ENCODE assay signal across 8 mouse cellular contexts in the genomic region with DNA sequence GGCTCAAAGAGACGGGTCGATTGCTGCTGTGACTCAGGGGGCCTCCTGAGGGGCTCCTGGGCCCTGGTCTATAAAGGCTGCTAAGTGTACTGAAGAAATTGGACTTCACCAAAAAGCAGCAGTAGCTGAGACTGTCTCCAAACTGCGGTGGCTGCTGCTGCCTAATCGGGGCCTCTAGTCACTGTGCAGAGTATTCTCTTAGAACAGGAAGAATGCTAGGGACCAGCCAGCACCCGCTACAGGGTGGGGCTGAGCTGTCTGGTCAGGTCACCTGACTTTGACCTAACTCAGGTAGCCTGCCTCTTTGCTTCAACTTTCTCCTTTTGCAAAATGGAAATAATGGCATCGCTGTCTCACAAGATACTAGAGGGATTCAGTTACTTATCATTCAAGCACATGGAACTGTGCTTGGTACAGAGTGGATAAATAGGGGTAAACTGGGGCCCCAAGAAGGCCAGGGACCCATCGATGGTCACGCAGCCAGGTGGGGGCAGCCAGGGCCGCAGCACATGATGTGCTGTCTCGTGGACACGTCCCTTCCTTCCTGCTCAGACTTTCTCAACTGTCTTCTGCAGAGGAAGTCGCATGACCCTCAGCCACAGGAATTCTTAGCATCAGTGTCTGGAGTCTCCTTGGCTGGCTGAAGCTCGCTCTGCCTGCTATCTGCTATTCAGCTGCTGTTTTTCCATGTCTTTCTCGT. TPM values are rescaled to one million over a fixed set of nuclear protein-coding genes. Genes with fewer than 3 reads are reported as not detected.
DNase-seq lines count a peak whose midpoint lies in the region; ATAC-seq lines count a peak whose summit lies in the region.

No protein-coding gene starts in this region.

- peak; percentile 47; the same call in 1 of the 2 replicates for ATAC-seq in forebrain, embryonic 12.5 days (ENCODE audit: low FRiP score)
- no peak for ATAC-seq in forebrain, embryonic 14.5 days
- peak; percentile 37 for ATAC-seq in CD4-positive, CD25-positive, alpha-beta regulatory T cell, adult 4 months
- ATAC-seq in heart, embryonic 16.5 days (replicated peaks; ENCODE audit: extremely low read depth, insufficient read depth, low FRiP score): no peak

- peak overlapping the region; percentile 21; the same call in 1 of the 2 replicates for H3K27ac ChIP-seq in forebrain, embryonic 12.5 days
- no peak overlapping the region for H3K27ac ChIP-seq in forebrain, embryonic 14.5 days (ENCODE audit: low read depth, low read length)
- H3K27ac ChIP-seq in heart, embryonic 16.5 days (ENCODE audit: low read length): peak overlapping the region; percentile 45

- peaks cover 72% of the 10 kb centered on the region for H3K4me1 ChIP-seq in forebrain, embryonic 12.5 days
- peaks cover 38% of the 10 kb centered on the region for H3K4me1 ChIP-seq in forebrain, embryonic 14.5 days (ENCODE audit: control insufficient read depth, insufficient read depth, low read length)
- peaks cover 73% of the 10 kb centered on the region for H3K4me1 ChIP-seq in heart, embryonic 16.5 days (ENCODE audit: control insufficient read depth, insufficient read depth, low read length)

- no peak overlapping the region for H3K4me3 ChIP-seq in forebrain, embryonic 12.5 days (replicated peaks)
- H3K4me3 ChIP-seq in forebrain, embryonic 14.5 days (ENCODE audit: low read depth, low read length): no peak overlapping the region
- H3K4me3 ChIP-seq in heart, embryonic 16.5 days (ENCODE audit: low read length): no peak overlapping the region

- 66% methylated on average over 14 of the region's 14 CpGs for WGBS in forebrain, embryonic 12.5 days
- WGBS in forebrain, embryonic 14.5 days: 75% methylated on average over 14 of the region's 14 CpGs
- WGBS in heart, embryonic 16.5 days: 53% methylated on average over 14 of the region's 14 CpGs

- DNase-seq in forebrain, embryonic 14.5 days (ENCODE audit: low spot score): no peak
- peak; percentile 47 for DNase-seq in lung, postnatal 10 days
- no peak for DNase-seq in embryo, embryonic 10 days (ENCODE audit: low spot score)
- DNase-seq in right cerebral cortex, postnatal 36 days (ENCODE audit: low spot score in 2 of 2): no peak
- DNase-seq in layer of hippocampus, adult 8-10 months (ENCODE audit: low spot score in 2 of 2): no peak

- no peaks in the 10 kb centered on the region for H3K9me3 ChIP-seq in forebrain, embryonic 12.5 days
- no peaks in the 10 kb centered on the region for H3K9me3 ChIP-seq in forebrain, embryonic 14.5 days (replicated peaks; ENCODE audit: control insufficient read depth, low read length)
- H3K9me3 ChIP-seq in heart, embryonic 16.5 days (replicated peaks; ENCODE audit: control insufficient read depth, low read length): no peaks in the 10 kb centered on the region

- 0 out of 2 replicates have a peak, but pooled peaks cover 4% of the 10 kb centered on the region for H3K27me3 ChIP-seq in forebrain, embryonic 12.5 days
- H3K27me3 ChIP-seq in forebrain, embryonic 14.5 days (replicated peaks; ENCODE audit: control insufficient read depth, insufficient read depth, low read length): no peaks in the 10 kb centered on the region
- no peaks in the 10 kb centered on the region for H3K27me3 ChIP-seq in heart, embryonic 16.5 days (ENCODE audit: control insufficient read depth, insufficient read depth, low read length)

- H3K9ac ChIP-seq in forebrain, embryonic 12.5 days: no peak overlapping the region
- no peak overlapping the region for H3K9ac ChIP-seq in forebrain, embryonic 14.5 days (ENCODE audit: low read length)
- 0 out of 2 replicates have a peak overlapping the region, but pooled peaks have one; percentile 13 for H3K9ac ChIP-seq in heart, embryonic 16.5 days (ENCODE audit: low read length)

- H3K4me2 ChIP-seq in forebrain, embryonic 12.5 days: no peak overlapping the region
- no peak overlapping the region for H3K4me2 ChIP-seq in forebrain, embryonic 14.5 days (ENCODE audit: low read length)
- no peak overlapping the region for H3K4me2 ChIP-seq in heart, embryonic 16.5 days (ENCODE audit: low read depth, low read length)

- H3K36me3 ChIP-seq in forebrain, embryonic 12.5 days (replicated peaks): no peaks in the 10 kb centered on the region
- no peaks in the 10 kb centered on the region for H3K36me3 ChIP-seq in forebrain, embryonic 14.5 days (ENCODE audit: control insufficient read depth, insufficient read depth, low read length)
- H3K36me3 ChIP-seq in heart, embryonic 16.5 days (ENCODE audit: control insufficient read depth, insufficient read depth): no peaks in the 10 kb centered on the region

RNA-seq across cellular contexts. Expression of gene Nek6, which starts 24.2 kb away (rescaled TPM):
- 125 and 132 TPM in 2 replicates for polyA plus RNA-seq in forebrain, embryonic 12.5 days (2016; fragmentation: Nextera tagmentation; extraction: Ambion mirVana)
- polyA plus RNA-seq in forebrain, embryonic 14.5 days (2014; fragmentation: Nextera tagmentation; extraction: Ambion mirVana): 95.1 and 96.7 TPM in 2 replicates
- polyA plus RNA-seq in CD4-positive, CD25-positive, alpha-beta regulatory T cell, adult 4 months (2017; shearing (Covaris generic)): 1 to 10 TPM; 2.9 to 3.1 TPM
- 66.2 and 67.9 TPM in 2 replicates for polyA plus RNA-seq in heart, embryonic 16.5 days (2015; fragmentation: Nextera tagmentation; extraction: Ambion mirVana)
- total RNA-seq in layer of hippocampus, adult 8-10 months (2022): 10 to 100 TPM; 34.1 to 54.9 (median 44.9) TPM

Comparison
In these comparisons a context has a peak if more than half of its experiments do, and no peak if none do; other contexts are left out.
1. ATAC-seq: peak in forebrain, embryonic 12.5 days (single experiment) and CD4-positive, CD25-positive, alpha-beta regulatory T cell, adult 4 months (single experiment); none in forebrain, embryonic 14.5 days (single experiment) and heart, embryonic 16.5 days (single experiment).
2. RNA of gene Nek6, which starts 24.2 kb away (polyA plus RNA-seq): 125 to 132 TPM in forebrain, embryonic 12.5 days, 95.1 to 96.7 TPM in forebrain, embryonic 14.5 days and 66.2 to 67.9 TPM in heart, embryonic 16.5 days; 2.9 to 3.1 TPM in CD4-positive, CD25-positive, alpha-beta regulatory T cell, adult 4 months; every median in the first group is over 10 times any median in the second.